Mouse (Mus musculus) liver, postnatal 0 days (tissue): ENCODE data around the gene Cops4. TPM values are rescaled to one million over a fixed set of nuclear protein-coding genes. Genes with fewer than 3 reads are reported as not detected.

Experiments
- ATAC-seq: fragments of 200-750 bp; cut with Nextera tagmentation; 2 replicates; pipeline ENCODE4 v1.8.0; 2017; ENCODE audit warnings: mild to moderate bottlenecking, moderate library complexity
- DNase-seq: peaks from one replicate; pipeline ENCODE4 v3.0.0-alpha.2; 2016
- H3K27ac ChIP-seq: fragments of 300-500 bp; sonication (generic); 2 replicates; pipeline ENCODE4 v1.5.1; 2014; ENCODE audit warnings: antibody characterized with exemption, moderate library complexity, mild to moderate bottlenecking, low read depth
- H3K27me3 ChIP-seq: fragments of 300-500 bp; sonication (generic); 2 replicates; pipeline ENCODE4 v1.6.1; 2014; ENCODE audit warnings: low read length, control low read depth, mixed read lengths; ENCODE audit not compliant: insufficient read depth
- H3K36me3 ChIP-seq: fragments of 300-500 bp; sonication (generic); replicated peaks from 2 replicates; pipeline ENCODE4 v1.6.1; 2014; ENCODE audit warnings: mild to moderate bottlenecking, control low read depth, low read length, moderate library complexity, mixed read lengths; ENCODE audit not compliant: insufficient read depth
- H3K4me1 ChIP-seq: fragments of 300-500 bp; sonication (generic); 2 replicates; pipeline ENCODE4 v1.6.1; 2014; ENCODE audit warnings: antibody characterized with exemption, mild to moderate bottlenecking, control low read depth; ENCODE audit not compliant: insufficient read depth
- H3K4me2 ChIP-seq: fragments of 300-500 bp; sonication (generic); 2 replicates; pipeline ENCODE4 v1.6.1; 2014; ENCODE audit warnings: low read depth, mild to moderate bottlenecking, low read length, moderate library complexity, mixed read lengths
- H3K4me3 ChIP-seq: fragments of 300-500 bp; sonication (generic); 2 replicates; pipeline ENCODE4 v1.5.1; 2014; ENCODE audit warnings: low read depth, low read length
- H3K9ac ChIP-seq: fragments of 300-500 bp; sonication (generic); replicated peaks from 2 replicates; pipeline ENCODE4 v1.6.1; 2014; ENCODE audit warnings: mild to moderate bottlenecking, moderate library complexity
- H3K9me3 ChIP-seq: fragments of 300-500 bp; sonication (generic); 2 replicates; pipeline ENCODE4 v1.6.1; 2016; ENCODE audit warnings: mild to moderate bottlenecking, control low read depth, low read length, mixed read lengths
- CTCF ChIP-seq: sonication (generic); IDR thresholded peaks from 2 replicates; pipeline ENCODE4 v1.5.1; 2016; ENCODE audit warnings: antibody characterized with exemption, low read depth
- EP300 ChIP-seq: IDR thresholded peaks from 2 replicates; pipeline ENCODE4 v1.6.1; 2016; ENCODE audit warnings: antibody characterized with exemption, low read depth, mild to moderate bottlenecking
- WGBS: fragments of 180-500 bp; shearing (Covaris S2); extraction: QIAGEN DNeasy Blood & Tissue Kit; methylation state at CpG from one replicate; pipeline ENCODE4 v1.1.7; 2014; ENCODE audit not compliant: insufficient replicate concordance; 5-methylcytosine and 5-hydroxymethylcytosine counted together
- polyA plus RNA-seq: library from polyadenylated mRNA; unstranded; fragments of >200 nt; fragmentation: Nextera tagmentation; extraction: Ambion mirVana; gene quantifications from 2 replicates; pipeline ENCODE4 v1.2.1, GENCODE M21; 2015

Gene Cops4
- polyA plus RNA-seq, 1 experiment from 2014 or later: 50.1 TPM

- Histone ChIP-seq H3K27me3 (no peaks in the 10 kb centered on the region), H3K27ac (no peak overlapping the region; the same call in 1 of the 2 replicates), H3K9me3 (no peaks in the 10 kb centered on the region), H3K4me2 (no peak overlapping the region), H3K9ac (no peak overlapping the region), H3K4me1 (peaks cover 6% of the 10 kb centered on the region), H3K36me3 (peaks cover 39% of the 10 kb centered on the region), H3K4me3 (no peak overlapping the region)
- WGBS: 48% methylated on average over 9 of the region's 9 CpGs
- ATAC-seq (no peak), DNase-seq (peak; percentile 28)
- TF ChIP-seq EP300: no peak
- TF ChIP-seq CTCF: no peak
These were observed 39.4 kb downstream of the Cops4 start for GRCm38 (mm10) chr5:100557537-100557936.

GRCm38 (mm10) chr5:100558783-100559182 lies 40.7 kb downstream of the Cops4 start:
- no peak for ATAC-seq
- no peak overlapping the region for H3K9ac ChIP-seq
- WGBS: 73% methylated on average over 3 of the region's 3 CpGs
- H3K4me1 ChIP-seq: peaks cover 6% of the 10 kb centered on the region
- H3K4me2 ChIP-seq: no peak overlapping the region
- no peak for DNase-seq
- no peaks in the 10 kb centered on the region for H3K27me3 ChIP-seq
- no peak overlapping the region for H3K4me3 ChIP-seq
- H3K36me3 ChIP-seq: peaks cover 46% of the 10 kb centered on the region
- H3K27ac ChIP-seq: no peak overlapping the region
- TF ChIP-seq EP300 (no peak), CTCF (peak; percentile 32)
- H3K9me3 ChIP-seq: no peaks in the 10 kb centered on the region

DNA sequence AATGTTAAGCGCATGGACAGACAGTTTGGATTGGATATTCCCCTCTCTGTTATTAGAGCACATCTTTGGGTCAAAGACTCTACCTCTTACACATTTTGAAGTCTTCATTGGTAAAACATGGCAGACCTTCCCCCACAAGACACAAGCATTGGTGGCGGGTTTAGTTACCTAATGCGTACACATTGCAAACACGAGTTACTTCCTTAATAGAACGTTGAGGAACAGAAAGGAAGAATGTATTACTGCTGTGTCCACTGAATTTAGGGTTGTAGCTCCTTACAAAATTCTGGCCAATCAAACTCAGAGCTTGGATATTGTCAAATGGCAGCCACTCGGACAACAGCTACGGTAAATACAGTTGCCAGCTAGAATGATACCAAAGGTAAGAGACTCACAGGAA lies 41.2 kb downstream of the Cops4 start:
- TF ChIP-seq CTCF (no peak), EP300 (no peak)

GRCm38 (mm10) chr5:100562702-100563101 lies 44.6 kb downstream of the Cops4 start:
- no peaks in the 10 kb centered on the region for H3K9me3 ChIP-seq
- H3K9ac ChIP-seq: no peak overlapping the region
- peaks cover 27% of the 10 kb centered on the region for H3K36me3 ChIP-seq
- TF ChIP-seq EP300 (no peak), CTCF (no peak)
- no peak overlapping the region for H3K27ac ChIP-seq
- H3K4me2 ChIP-seq: no peak overlapping the region
- no peaks in the 10 kb centered on the region for H3K27me3 ChIP-seq
- DNase-seq (no peak), ATAC-seq (no peak)
- H3K4me1 ChIP-seq: peaks cover 18% of the 10 kb centered on the region
- H3K4me3 ChIP-seq: no peak overlapping the region
- WGBS: 72% methylated on average over 9 of the region's 9 CpGs

More for the DNA sequence above, 41.2 kb downstream of the Cops4 start:
- no peaks in the 10 kb centered on the region for H3K27me3 ChIP-seq
- H3K9ac ChIP-seq: no peak overlapping the region
- H3K4me2 ChIP-seq: no peak overlapping the region
- H3K4me3 ChIP-seq: no peak overlapping the region
- H3K4me1 ChIP-seq: peaks cover 6% of the 10 kb centered on the region
- peaks cover 40% of the 10 kb centered on the region for H3K36me3 ChIP-seq
- WGBS: 79% methylated on average over 7 of the region's 7 CpGs
- H3K9me3 ChIP-seq: no peaks in the 10 kb centered on the region
- ATAC-seq (no peak), DNase-seq (no peak)
- H3K27ac ChIP-seq: no peak overlapping the region

DNA sequence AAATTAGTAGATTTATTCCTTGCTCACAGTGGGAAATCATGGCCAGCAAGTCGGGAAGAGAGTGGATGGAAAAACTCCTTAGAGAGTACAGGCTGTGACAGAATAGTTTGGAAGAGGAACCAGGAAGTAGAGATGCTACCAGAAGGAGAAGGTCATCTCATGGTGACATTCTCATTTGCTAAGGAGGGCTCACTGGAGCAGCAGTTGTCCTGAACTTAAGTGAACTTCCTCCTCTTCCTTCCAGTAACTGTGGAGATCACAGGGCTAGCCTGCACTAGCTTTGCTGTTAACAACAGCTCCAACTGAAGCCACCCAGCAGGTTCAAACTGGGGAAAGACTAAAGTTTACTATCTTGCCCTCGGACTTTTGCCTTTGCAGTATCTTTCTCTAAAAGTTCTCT lies 48.7 kb downstream of the Cops4 start:
- Histone ChIP-seq H3K27me3 (no peaks in the 10 kb centered on the region), H3K36me3 (peaks cover 11% of the 10 kb centered on the region; the same call in 1 of the 2 replicates), H3K4me3 (0 out of 2 replicates have a peak overlapping the region, but pooled peaks have one; percentile 4), H3K4me2 (peak overlapping the region; percentile 49; the same call in 1 of the 2 replicates), H3K4me1 (peaks cover 23% of the 10 kb centered on the region), H3K9me3 (no peaks in the 10 kb centered on the region), H3K9ac (no peak overlapping the region), H3K27ac (peak overlapping the region; percentile 76)
- WGBS: 55% methylated on average over 2 of the region's 2 CpGs
- DNase-seq (no peak), ATAC-seq (peak; percentile 47)
- TF ChIP-seq EP300 (no peak; the same call in 1 of the 2 replicates), CTCF (no peak)

GRCm38 (mm10) chr5:100567258-100568032 lies 49.3 kb downstream of the Cops4 start:
- WGBS: 43% methylated on average over 12 of the region's 13 CpGs
- Histone ChIP-seq H3K4me3 (0 out of 2 replicates have a peak overlapping the region, but pooled peaks have one; percentile 4), H3K27ac (peak overlapping the region; percentile 76), H3K4me2 (peak overlapping the region; percentile 49), H3K4me1 (peaks cover 23% of the 10 kb centered on the region), H3K27me3 (no peaks in the 10 kb centered on the region), H3K9me3 (no peaks in the 10 kb centered on the region), H3K9ac (no peak overlapping the region), H3K36me3 (peaks cover 9% of the 10 kb centered on the region; the same call in 1 of the 2 replicates)
- ATAC-seq (peak; percentile 82), DNase-seq (peak; percentile 31)
- TF ChIP-seq EP300: no peak
- TF ChIP-seq CTCF: no peak
